Mouse (Mus musculus) liver, embryonic 13.5 days (tissue): ENCODE measurements around the gene Dhrs2. TPM values are rescaled to one million over a fixed set of nuclear protein-coding genes. Genes with fewer than 3 reads are reported as not detected.

Experiments
- ATAC-seq: fragments of 200-750 bp; cut with Nextera tagmentation; 2 replicates; pipeline ENCODE4 v1.8.0; 2017; ENCODE audit warnings: low read depth, mild to moderate bottlenecking, moderate number of reproducible peaks, moderate library complexity
- DNase-seq: peaks from one replicate; pipeline ENCODE4 v3.0.0; 2022
- H3K27ac ChIP-seq: fragments of 300-500 bp; sonication (generic); 2 replicates; pipeline ENCODE4 v1.5.1; 2015; ENCODE audit warnings: moderate library complexity, mild to moderate bottlenecking, inconsistent platforms
- H3K27me3 ChIP-seq: fragments of 300-500 bp; sonication (generic); 2 replicates; pipeline ENCODE4 v1.6.1; 2015; ENCODE audit warnings: mild to moderate bottlenecking, inconsistent platforms
- H3K36me3 ChIP-seq: fragments of 300-500 bp; sonication (generic); 2 replicates; pipeline ENCODE4 v1.6.1; 2015; ENCODE audit warnings: mild to moderate bottlenecking, inconsistent platforms
- H3K4me1 ChIP-seq: fragments of 300-500 bp; sonication (generic); replicated peaks from 2 replicates; pipeline ENCODE4 v1.6.1; 2015; ENCODE audit warnings: inconsistent platforms
- H3K4me2 ChIP-seq: fragments of 300-500 bp; sonication (generic); 2 replicates; pipeline ENCODE4 v1.6.1; 2015; ENCODE audit warnings: inconsistent platforms, mild to moderate bottlenecking, moderate library complexity
- H3K4me3 ChIP-seq: fragments of 300-500 bp; sonication (generic); replicated peaks from 2 replicates; pipeline ENCODE4 v1.5.1; 2015; ENCODE audit warnings: mild to moderate bottlenecking, inconsistent platforms
- H3K9ac ChIP-seq: fragments of 300-500 bp; sonication (generic); 2 replicates; pipeline ENCODE4 v1.6.1; 2015; ENCODE audit warnings: mild to moderate bottlenecking, inconsistent platforms
- H3K9me3 ChIP-seq: fragments of 300-500 bp; sonication (generic); replicated peaks from 2 replicates; pipeline ENCODE4 v1.6.1; 2016; ENCODE audit warnings: inconsistent platforms
- WGBS: fragments of 180-500 bp; shearing (Covaris S2); methylation state at CpG from one replicate; pipeline ENCODE4 v1.1.7; 2015; ENCODE audit not compliant: insufficient replicate concordance; 5-methylcytosine and 5-hydroxymethylcytosine counted together
- polyA plus RNA-seq: library from polyadenylated mRNA; unstranded; fragments of >200 nt; fragmentation: Nextera tagmentation; extraction: Ambion mirVana; gene quantifications from 2 replicates; pipeline ENCODE4 v1.2.1, GENCODE M21; 2015

Dhrs2 gene
- polyA plus RNA-seq, 1 experiment from 2014 or later, result not detected

DNA sequence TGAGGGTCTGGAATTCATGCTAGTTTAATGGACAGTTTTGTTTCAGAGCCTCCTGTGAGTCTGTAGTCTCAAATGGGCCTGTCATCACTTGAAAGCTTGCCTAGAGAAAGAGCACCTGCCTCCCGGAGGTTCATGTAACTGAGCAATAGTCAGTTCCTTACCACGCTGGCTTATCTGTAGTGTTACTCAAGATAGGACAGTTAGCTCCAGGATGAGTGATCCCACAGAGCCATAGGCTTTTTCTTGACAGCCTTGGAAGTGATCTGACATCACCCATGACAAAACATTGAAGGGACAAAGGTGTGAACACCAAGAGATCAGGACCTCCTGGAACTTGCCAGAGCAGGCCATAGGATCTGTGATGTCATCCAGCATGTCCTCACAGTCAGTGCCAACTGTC, 23.6 kb upstream of the Dhrs2 start:
- no peak overlapping the region for H3K4me3 ChIP-seq
- H3K4me2 ChIP-seq, result no peak overlapping the region
- no peaks in the 10 kb centered on the region for H3K4me1 ChIP-seq
- DNase-seq (no peak), ATAC-seq (no peak)
- H3K9me3 ChIP-seq, result no peaks in the 10 kb centered on the region
- 44% methylated on average over 2 of the region's 2 CpGs for WGBS
- no peak overlapping the region for H3K27ac ChIP-seq
- peaks cover 7% of the 10 kb centered on the region for H3K27me3 ChIP-seq
- no peaks in the 10 kb centered on the region for H3K36me3 ChIP-seq
- H3K9ac ChIP-seq, result no peak overlapping the region

- no peak overlapping the region for H3K4me2 ChIP-seq
- no peaks in the 10 kb centered on the region for H3K36me3 ChIP-seq
- no peak for DNase-seq
- no peak overlapping the region for H3K4me3 ChIP-seq
- ATAC-seq, result no peak
- 50% methylated on average over 3 of the region's 3 CpGs for WGBS
- no peaks in the 10 kb centered on the region for H3K9me3 ChIP-seq
- H3K27ac ChIP-seq, result no peak overlapping the region
- no peaks in the 10 kb centered on the region for H3K4me1 ChIP-seq
- no peak overlapping the region for H3K9ac ChIP-seq
- H3K27me3 ChIP-seq, result no peaks in the 10 kb centered on the region
Measured at GRCm38 (mm10) chr14:55204544-55204943, 17.3 kb upstream of the Dhrs2 start.

DNA sequence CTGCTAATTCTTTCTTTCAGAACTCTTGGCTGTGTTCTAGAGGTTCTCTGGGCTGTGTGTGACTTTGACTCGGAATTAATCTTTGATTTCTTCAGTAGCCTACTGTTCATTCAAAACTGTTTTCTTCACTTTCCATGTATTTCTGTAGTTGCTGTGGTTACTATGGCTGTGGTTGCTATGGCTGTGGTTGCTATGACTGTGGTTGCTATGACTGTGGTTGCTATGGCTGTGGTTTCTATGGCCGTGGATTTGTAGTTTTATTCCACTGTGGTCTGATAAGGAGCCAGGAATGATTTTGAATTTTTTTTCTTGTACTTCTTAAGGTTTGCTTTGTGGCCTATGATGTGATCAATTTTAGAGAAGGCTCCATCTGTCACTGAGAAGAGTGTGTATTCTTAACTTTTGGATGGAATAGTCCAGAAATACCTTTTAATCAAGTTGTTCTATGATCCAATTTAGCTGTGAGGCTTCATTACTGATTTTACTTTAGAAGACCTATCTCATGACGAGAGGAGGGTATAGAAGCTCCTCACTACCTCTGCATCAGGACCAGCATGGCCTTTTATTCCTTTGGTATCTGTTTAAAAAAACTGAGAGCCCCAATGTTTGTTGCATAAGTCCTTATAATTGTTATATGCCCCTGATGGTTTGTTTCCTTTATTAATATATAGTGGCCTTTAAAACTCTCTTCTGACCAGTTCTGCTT, 16.6 kb upstream of the Dhrs2 start:
- DNase-seq, result no peak
- Histone ChIP-seq H3K4me2 (no peak overlapping the region), H3K36me3 (no peaks in the 10 kb centered on the region), H3K9ac (no peak overlapping the region), H3K27ac (no peak overlapping the region), H3K4me3 (no peak overlapping the region), H3K27me3 (no peaks in the 10 kb centered on the region), H3K9me3 (no peaks in the 10 kb centered on the region), H3K4me1 (no peaks in the 10 kb centered on the region)
- 33% methylated on average over 3 of the region's 3 CpGs for WGBS
- no peak for ATAC-seq

DNA sequence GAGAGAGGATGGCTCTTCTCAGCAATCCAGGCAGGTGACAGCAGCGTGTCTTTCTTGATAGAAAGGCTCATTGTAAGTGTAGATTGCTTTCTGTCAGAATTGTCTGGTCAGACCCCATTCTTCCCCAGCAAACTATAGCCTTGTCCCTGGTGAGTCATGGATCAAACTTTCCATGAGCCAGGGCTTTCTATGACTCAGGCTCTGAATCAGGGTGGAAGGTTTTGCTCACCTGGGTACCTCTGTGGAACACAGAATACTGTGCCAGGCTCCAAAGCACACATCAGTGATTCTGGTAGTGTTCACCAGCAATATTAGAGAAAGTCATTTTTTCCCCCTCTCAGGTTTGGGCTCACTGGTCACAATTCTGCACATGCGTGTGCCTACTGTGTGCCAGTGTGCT, 13.5 kb upstream of the Dhrs2 start:
- Histone ChIP-seq H3K4me1 (no peaks in the 10 kb centered on the region), H3K27ac (no peak overlapping the region), H3K27me3 (no peaks in the 10 kb centered on the region), H3K9me3 (no peaks in the 10 kb centered on the region), H3K4me2 (no peak overlapping the region), H3K9ac (no peak overlapping the region), H3K4me3 (no peak overlapping the region), H3K36me3 (no peaks in the 10 kb centered on the region)
- DNase-seq, result no peak
- 58% methylated on average over 2 of the region's 2 CpGs for WGBS
- no peak for ATAC-seq

DNA sequence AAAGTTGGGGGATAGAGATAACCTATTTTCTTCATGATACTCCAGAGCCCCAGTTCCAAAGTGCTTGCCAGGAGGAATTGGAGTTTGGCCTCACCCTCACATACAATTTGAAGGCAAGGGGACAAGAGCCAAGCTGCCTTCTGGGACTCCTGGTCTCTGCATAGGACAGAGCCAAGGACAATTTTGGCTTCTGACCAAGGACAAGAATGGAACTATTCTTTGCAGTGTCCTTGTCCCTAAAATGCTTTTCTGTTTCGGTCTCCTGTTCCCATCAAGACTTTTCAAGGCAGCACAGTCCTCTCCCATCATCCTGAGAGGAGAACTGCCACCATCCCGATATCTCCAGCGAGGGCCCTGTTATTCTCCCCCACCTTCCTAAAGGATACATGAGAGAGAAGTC, 8.2 kb upstream of the Dhrs2 start:
- Histone ChIP-seq H3K36me3 (no peaks in the 10 kb centered on the region), H3K9me3 (no peaks in the 10 kb centered on the region), H3K27ac (no peak overlapping the region), H3K4me2 (no peak overlapping the region), H3K27me3 (no peaks in the 10 kb centered on the region), H3K4me3 (no peak overlapping the region), H3K4me1 (no peaks in the 10 kb centered on the region), H3K9ac (no peak overlapping the region)
- 84% methylated on average over 3 of the region's 3 CpGs for WGBS
- ATAC-seq (no peak), DNase-seq (no peak)

- H3K4me1 ChIP-seq, result no peaks in the 10 kb centered on the region
- no peaks in the 10 kb centered on the region for H3K27me3 ChIP-seq
- 42% methylated on average over 4 of the region's 4 CpGs for WGBS
- no peak overlapping the region for H3K9ac ChIP-seq
- H3K4me3 ChIP-seq, result no peak overlapping the region
- DNase-seq, result peak; percentile 26
- no peak overlapping the region for H3K27ac ChIP-seq
- no peaks in the 10 kb centered on the region for H3K9me3 ChIP-seq
- ATAC-seq, result no peak
- no peak overlapping the region for H3K4me2 ChIP-seq
- no peaks in the 10 kb centered on the region for H3K36me3 ChIP-seq
Measured at GRCm38 (mm10) chr14:55214507-55214906, 7.3 kb upstream of the Dhrs2 start.

DNA sequence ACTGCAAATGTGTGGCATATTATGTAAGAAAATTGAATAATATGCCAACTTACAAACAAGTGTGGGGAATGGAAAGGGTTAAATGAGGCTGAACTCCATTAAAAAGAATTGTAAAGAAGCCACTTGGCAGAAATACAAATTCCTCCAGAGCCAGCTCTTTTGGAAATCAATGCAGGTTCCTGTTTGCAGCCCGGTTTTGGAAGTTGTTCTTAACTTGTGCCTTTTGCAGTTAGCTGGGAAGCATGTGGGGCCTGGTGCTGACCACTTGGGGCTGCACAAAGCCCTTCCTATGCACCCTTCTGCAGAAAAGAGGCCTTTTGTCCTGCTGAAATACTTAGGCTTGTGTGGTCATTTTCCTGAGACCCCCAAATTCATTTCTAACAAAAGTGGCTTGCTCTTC, 1.4 kb downstream of the Dhrs2 start:
- DNase-seq (no peak), ATAC-seq (no peak)
- Histone ChIP-seq H3K27ac (no peak overlapping the region), H3K4me3 (no peak overlapping the region), H3K9ac (no peak overlapping the region), H3K36me3 (no peaks in the 10 kb centered on the region), H3K4me2 (no peak overlapping the region), H3K27me3 (no peaks in the 10 kb centered on the region), H3K4me1 (no peaks in the 10 kb centered on the region), H3K9me3 (no peaks in the 10 kb centered on the region)
- 31% methylated on average over 1 of the region's 1 CpGs for WGBS

- H3K4me1 ChIP-seq, result no peaks in the 10 kb centered on the region
- DNase-seq (no peak), ATAC-seq (no peak)
- H3K4me3 ChIP-seq, result no peak overlapping the region
- no peak overlapping the region for H3K4me2 ChIP-seq
- no peaks in the 10 kb centered on the region for H3K36me3 ChIP-seq
- no peak overlapping the region for H3K9ac ChIP-seq
- no peak overlapping the region for H3K27ac ChIP-seq
- H3K27me3 ChIP-seq, result no peaks in the 10 kb centered on the region
- WGBS, result 77% methylated on average over 11 of the region's 11 CpGs
- H3K9me3 ChIP-seq, result no peaks in the 10 kb centered on the region
Measured at GRCm38 (mm10) chr14:55234639-55235038, 12.8 kb downstream of the Dhrs2 start.

DNA sequence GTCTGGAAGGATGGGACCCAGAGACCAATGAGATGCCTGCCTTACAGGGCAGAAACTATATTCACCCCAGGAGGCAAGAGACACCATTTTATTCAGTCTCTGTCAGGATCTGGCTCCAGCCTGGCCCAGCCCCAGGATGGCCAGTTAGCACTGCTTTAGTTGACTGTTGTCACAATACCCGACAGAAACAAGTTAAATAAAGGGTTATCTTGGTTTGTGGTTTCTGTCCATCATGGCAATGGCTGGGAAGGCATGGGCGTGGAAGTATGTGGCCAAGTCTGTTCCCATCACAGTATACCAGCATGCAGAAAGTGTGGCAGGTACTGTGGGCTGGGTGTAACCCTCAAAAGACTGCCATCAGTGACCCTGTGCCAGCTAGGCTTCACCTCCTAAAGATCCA, 14.9 kb downstream of the Dhrs2 start:
- Histone ChIP-seq H3K4me1 (no peaks in the 10 kb centered on the region), H3K27ac (no peak overlapping the region), H3K36me3 (no peaks in the 10 kb centered on the region), H3K4me2 (no peak overlapping the region), H3K9ac (no peak overlapping the region), H3K27me3 (no peaks in the 10 kb centered on the region), H3K4me3 (no peak overlapping the region), H3K9me3 (no peaks in the 10 kb centered on the region)
- no peak for DNase-seq
- WGBS, result 14% methylated on average over 2 of the region's 2 CpGs
- no peak for ATAC-seq

DNA sequence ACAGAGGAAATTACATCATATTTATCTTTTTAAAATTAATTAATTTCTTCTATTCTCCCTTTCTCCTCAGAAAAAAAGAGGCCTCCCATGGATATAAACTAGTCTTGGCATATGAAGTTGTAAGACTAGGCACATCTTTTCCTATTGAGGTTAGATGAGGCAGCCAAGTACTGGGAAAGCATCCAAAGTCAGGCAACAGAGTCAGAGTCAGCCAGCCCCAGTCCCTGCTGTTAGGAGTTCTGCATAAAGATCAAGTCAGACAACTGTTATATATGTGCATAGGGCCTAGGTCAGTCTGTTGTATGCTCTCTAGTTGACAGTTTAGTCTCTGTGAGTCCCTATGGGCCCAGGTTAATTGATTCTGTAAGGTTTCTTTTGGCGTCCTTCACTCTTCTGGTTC, 20.9 kb downstream of the Dhrs2 start:
- Histone ChIP-seq H3K27me3 (no peaks in the 10 kb centered on the region), H3K4me3 (no peak overlapping the region), H3K36me3 (no peaks in the 10 kb centered on the region), H3K27ac (no peak overlapping the region), H3K9ac (no peak overlapping the region), H3K4me2 (no peak overlapping the region), H3K9me3 (no peaks in the 10 kb centered on the region), H3K4me1 (no peaks in the 10 kb centered on the region)
- no peak for DNase-seq
- no peak for ATAC-seq
- WGBS, result 61% methylated on average over 1 of the region's 1 CpGs

GRCm38 (mm10) chr14:55247181-55247580, 25.4 kb downstream of the Dhrs2 start:
- WGBS, result 48% methylated on average over 6 of the region's 6 CpGs
- no peak overlapping the region for H3K27ac ChIP-seq
- H3K4me1 ChIP-seq, result no peaks in the 10 kb centered on the region
- DNase-seq (no peak), ATAC-seq (no peak)
- no peak overlapping the region for H3K4me3 ChIP-seq
- no peaks in the 10 kb centered on the region for H3K27me3 ChIP-seq
- no peak overlapping the region for H3K4me2 ChIP-seq
- H3K36me3 ChIP-seq, result no peaks in the 10 kb centered on the region
- H3K9me3 ChIP-seq, result no peaks in the 10 kb centered on the region
- H3K9ac ChIP-seq, result no peak overlapping the region

DNA sequence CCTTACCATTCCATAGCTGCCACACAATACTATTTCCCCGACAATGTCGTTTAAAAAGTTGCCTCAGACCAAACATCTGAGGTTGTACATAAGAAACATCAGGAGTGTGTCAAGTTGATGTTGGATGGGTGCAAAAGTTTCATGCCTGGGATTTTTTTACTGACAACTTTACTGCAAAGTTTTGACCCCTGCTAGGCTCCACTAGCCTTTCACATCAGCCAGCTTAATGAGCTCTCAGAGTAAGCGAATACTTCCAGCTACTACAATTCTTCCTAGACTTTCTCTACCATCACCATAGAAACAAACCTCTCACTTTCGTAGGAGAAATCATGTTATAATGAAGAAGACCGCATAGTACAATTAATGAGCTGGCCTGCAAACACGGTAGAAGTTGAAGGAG, 26.5 kb downstream of the Dhrs2 start:
- Histone ChIP-seq H3K27ac (no peak overlapping the region), H3K9me3 (no peaks in the 10 kb centered on the region), H3K4me2 (no peak overlapping the region), H3K27me3 (no peaks in the 10 kb centered on the region), H3K36me3 (no peaks in the 10 kb centered on the region), H3K4me1 (no peaks in the 10 kb centered on the region), H3K4me3 (no peak overlapping the region), H3K9ac (no peak overlapping the region)
- ATAC-seq, result no peak
- no peak for DNase-seq
- 59% methylated on average over 6 of the region's 6 CpGs for WGBS
